Mouse (Mus musculus): ENCODE results near the gene Cabp4. TPM values are rescaled to one million over a fixed set of nuclear protein-coding genes. Genes with fewer than 3 reads are reported as not detected.

Cabp4 gene
- polyA plus RNA-seq, 1 experiment from 2014 or later = 0.12 TPM

DNA sequence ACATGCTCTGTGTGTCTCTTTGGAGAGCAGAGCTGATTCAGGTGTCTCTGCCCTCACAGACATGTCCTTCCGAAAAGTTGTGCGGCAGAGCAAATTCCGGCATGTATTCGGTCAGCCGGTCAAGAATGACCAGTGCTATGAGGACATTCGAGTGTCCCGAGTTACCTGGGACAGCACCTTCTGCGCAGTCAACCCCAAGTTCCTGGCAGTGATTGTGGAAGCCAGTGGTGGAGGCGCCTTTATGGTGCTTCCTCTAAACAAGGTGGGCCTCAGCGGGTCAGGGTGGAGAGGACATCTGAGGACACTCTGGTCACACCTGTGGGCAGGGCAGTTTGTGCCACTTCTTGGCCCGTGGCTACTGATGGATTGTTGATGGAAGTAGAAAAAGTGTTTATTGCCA lies 5.5 kb upstream of the Cabp4 start:
- peaks cover 44% of the 10 kb centered on the region for H3K36me3 ChIP-seq
- peak overlapping the region; percentile 79 for H3K4me3 ChIP-seq
- DNase-seq (ENCODE audit: low spot score) = no peak
- H3K27ac ChIP-seq = no peak overlapping the region
- H3K27me3 ChIP-seq (ENCODE audit: insufficient read depth, poor library complexity, severe bottlenecking) = no peaks in the 10 kb centered on the region
- H3K9me3 ChIP-seq = no peaks in the 10 kb centered on the region
- H3K4me1 ChIP-seq (replicated peaks) = peaks cover 43% of the 10 kb centered on the region
- WGBS = 90% methylated on average over 11 of the region's 11 CpGs

- Histone ChIP-seq H3K4me3 (peak overlapping the region; percentile 79), H3K36me3 (peaks cover 42% of the 10 kb centered on the region), H3K27ac (peak overlapping the region; percentile 89), H3K27me3 (ENCODE audit: insufficient read depth, poor library complexity, severe bottlenecking) (no peaks in the 10 kb centered on the region), H3K9me3 (no peaks in the 10 kb centered on the region), H3K4me1 (replicated peaks) (peaks cover 42% of the 10 kb centered on the region)
- WGBS = 5% methylated on average over 8 of the region's 8 CpGs
- no peak for DNase-seq (ENCODE audit: low spot score)
These were observed 5.0 kb upstream of the Cabp4 start for GRCm38 (mm10) chr19:4148819-4149218.

DNA sequence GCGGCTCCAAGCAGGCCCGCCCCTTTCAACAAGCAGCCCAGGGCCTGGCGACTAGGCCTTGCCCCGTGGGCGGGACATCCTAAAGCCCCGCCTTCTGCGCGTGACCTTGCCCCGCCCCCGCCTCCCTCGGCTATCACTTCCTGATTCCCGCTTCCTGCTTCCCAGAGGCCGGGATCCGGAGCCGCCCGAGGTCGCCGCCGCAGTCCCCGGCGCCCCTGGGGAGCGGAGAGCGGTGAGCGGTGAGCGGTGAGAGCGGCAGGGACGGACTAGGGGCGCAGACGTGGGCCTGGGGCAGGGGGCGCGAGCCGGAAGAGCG lies 4.6 kb upstream of the Cabp4 start, which contains the start of gene Coro1b:
Gene Coro1b (plus strand): TSS at position 129 of the 316 bp plus-strand sequence.
- peak within 1 kb of the TSS; percentile 89 for H3K27ac ChIP-seq
- under 1% methylated on average over 33 of the region's 33 CpGs for WGBS

DNA sequence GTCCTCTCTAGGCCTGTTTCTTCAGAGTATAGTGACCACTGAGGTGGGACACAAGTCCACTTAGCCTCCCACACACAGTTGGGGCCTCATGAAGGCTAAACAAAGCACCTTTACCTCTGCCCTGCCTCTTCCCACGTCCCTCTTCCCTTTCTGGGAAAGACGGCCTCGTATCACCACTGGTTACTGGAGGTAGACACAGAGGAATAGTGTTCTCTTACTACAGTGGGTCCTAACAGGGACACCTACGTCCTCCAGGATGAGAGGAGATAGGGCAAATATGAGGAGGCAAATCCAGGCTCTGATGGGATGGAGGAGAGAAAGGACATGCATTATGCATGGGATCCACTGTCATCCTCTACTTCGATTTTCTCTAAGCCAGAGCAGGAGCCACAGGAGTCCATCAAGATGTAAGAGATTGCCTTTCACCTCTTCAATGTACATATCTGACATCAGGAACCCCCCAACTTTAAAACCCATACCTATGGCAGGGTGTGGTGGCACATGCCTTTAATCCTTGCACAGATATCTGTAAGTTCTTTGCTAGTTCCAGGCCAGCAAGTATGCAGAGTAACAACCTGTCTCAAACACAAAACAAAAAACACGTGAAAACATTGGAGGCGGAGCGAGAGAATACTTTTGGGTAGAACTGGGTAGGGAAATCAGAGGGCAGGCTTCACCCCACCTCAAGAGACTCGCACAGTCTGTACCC lies 4.1 kb upstream of the Cabp4 start:
- Histone ChIP-seq H3K27me3 (ENCODE audit: insufficient read depth, poor library complexity, severe bottlenecking) (no peaks in the 10 kb centered on the region), H3K4me3 (peak overlapping the region; percentile 79), H3K4me1 (replicated peaks) (peaks cover 40% of the 10 kb centered on the region), H3K36me3 (peaks cover 33% of the 10 kb centered on the region), H3K9me3 (no peaks in the 10 kb centered on the region), H3K27ac (peak overlapping the region; percentile 89)
- WGBS = 33% methylated on average over 9 of the region's 9 CpGs
- no peak for DNase-seq (ENCODE audit: low spot score)

More for the DNA sequence above, 4.6 kb upstream of the Cabp4 start, which contains the start of gene Coro1b:
- Histone ChIP-seq H3K9me3 (no peaks in the 10 kb centered on the region), H3K27me3 (ENCODE audit: insufficient read depth, poor library complexity, severe bottlenecking) (no peaks in the 10 kb centered on the region), H3K4me1 (replicated peaks) (peaks cover 44% of the 10 kb centered on the region), H3K4me3 (peak within 1 kb of the TSS; percentile 79), H3K36me3 (peaks cover 38% of the 10 kb centered on the region)
- peak; percentile 96 for DNase-seq (ENCODE audit: low spot score)

- H3K4me1 ChIP-seq (replicated peaks) = peaks cover 40% of the 10 kb centered on the region
- DNase-seq (ENCODE audit: low spot score) = no peak
- H3K27me3 ChIP-seq (ENCODE audit: insufficient read depth, poor library complexity, severe bottlenecking) = no peaks in the 10 kb centered on the region
- no peaks in the 10 kb centered on the region for H3K9me3 ChIP-seq
- no peak overlapping the region for H3K4me3 ChIP-seq
- no peak overlapping the region for H3K27ac ChIP-seq
- 48% methylated on average over 3 of the region's 3 CpGs for WGBS
- peaks cover 24% of the 10 kb centered on the region for H3K36me3 ChIP-seq
These were observed 3.2 kb upstream of the Cabp4 start for GRCm38 (mm10) chr19:4147022-4147405.

DNA sequence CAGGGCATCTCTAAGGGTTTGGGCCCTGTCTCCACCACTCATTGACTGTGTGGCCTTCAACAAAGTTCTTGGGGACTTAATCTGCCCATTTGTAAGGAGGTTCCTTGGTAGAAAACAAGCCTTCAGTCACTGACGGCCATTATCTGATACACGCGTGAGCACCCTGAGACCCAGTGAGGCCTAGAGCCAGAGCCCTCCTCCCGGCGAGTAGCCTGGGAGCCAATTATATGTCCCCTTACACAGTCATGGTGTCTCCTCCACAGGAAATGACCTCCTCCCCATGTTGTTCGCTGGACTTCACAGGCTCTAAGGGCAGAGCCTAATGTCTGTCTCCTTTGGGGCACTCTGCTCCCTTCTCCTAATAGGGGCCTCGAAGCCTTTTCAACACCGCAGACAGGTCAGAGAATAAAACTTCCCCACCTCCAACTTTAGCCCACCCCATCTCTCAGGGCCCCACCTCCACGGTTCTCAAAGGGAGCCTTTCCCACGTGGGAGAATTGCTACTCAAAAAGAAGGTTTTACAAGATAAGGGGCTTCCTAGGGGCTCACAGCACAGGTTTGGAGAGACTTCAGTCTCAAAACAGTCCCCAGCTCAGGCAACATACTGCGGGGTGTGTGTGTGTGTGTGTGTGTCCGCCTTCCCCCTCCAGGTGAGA lies 2.7 kb upstream of the Cabp4 start:
- Histone ChIP-seq H3K9me3 (no peaks in the 10 kb centered on the region), H3K4me1 (replicated peaks) (peaks cover 40% of the 10 kb centered on the region), H3K27ac (no peak overlapping the region), H3K36me3 (peaks cover 18% of the 10 kb centered on the region), H3K4me3 (no peak overlapping the region), H3K27me3 (ENCODE audit: insufficient read depth, poor library complexity, severe bottlenecking) (no peaks in the 10 kb centered on the region)
- WGBS = 60% methylated on average over 12 of the region's 12 CpGs
- no peak for DNase-seq (ENCODE audit: low spot score)

GRCm38 (mm10) chr19:4145936-4146335 lies 2.1 kb upstream of the Cabp4 start:
- Histone ChIP-seq H3K36me3 (peaks cover 13% of the 10 kb centered on the region), H3K9me3 (no peaks in the 10 kb centered on the region), H3K4me3 (no peak overlapping the region), H3K27me3 (ENCODE audit: insufficient read depth, poor library complexity, severe bottlenecking) (no peaks in the 10 kb centered on the region), H3K27ac (no peak overlapping the region), H3K4me1 (replicated peaks) (peaks cover 40% of the 10 kb centered on the region)
- WGBS = 87% methylated on average over 5 of the region's 5 CpGs
- no peak for DNase-seq (ENCODE audit: low spot score)

DNA sequence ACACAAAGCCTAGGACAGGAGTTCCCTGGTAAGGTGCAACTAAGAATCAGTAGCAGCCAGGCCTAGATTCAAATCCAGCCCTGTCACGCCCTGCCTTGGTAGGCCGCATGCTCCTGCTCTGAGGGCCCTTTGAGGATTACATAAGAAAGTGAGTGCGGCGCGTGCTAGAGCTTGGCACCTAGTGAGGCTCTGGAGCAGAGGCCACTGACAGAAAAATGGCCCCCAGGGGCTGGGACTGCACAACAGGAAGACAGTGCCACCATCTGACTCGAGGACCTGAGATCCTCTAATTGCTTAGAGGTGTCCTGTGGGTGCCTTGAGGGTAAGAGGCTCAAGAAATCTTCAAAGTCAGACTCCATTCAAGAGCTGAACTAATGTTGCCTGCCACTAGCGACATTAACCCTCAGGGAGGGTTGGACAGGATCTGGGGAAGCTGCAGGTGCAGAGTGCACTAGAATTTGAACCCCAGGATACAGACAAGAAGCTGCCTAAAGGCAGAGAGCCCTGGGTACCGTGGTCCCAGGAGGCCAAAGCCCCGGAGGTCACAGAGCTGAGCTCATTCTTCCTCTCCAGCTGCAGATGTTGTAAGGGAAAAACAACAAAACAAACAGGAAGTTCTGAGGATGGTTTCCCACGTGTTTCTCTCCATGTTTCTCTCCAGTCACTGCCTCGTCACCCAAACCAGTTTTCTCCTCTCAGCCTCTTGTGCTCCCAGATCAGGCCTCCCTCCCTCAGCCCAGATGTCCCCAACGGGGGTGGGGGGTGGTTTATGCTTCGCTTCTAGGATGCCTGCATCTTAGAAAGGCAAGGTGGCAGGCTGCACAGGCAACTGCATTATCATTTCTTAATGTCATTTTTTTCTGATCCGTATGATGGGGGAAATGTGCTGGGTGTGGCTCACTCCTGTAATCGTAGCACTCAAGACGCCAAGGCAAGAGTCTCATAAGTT lies 991 bp upstream of the Cabp4 start:
- Histone ChIP-seq H3K4me3 (no peak overlapping the region), H3K4me1 (replicated peaks) (peaks cover 33% of the 10 kb centered on the region), H3K36me3 (peaks cover 2% of the 10 kb centered on the region), H3K27me3 (ENCODE audit: insufficient read depth, poor library complexity, severe bottlenecking) (no peaks in the 10 kb centered on the region), H3K27ac (no peak overlapping the region), H3K9me3 (no peaks in the 10 kb centered on the region)
- 85% methylated on average over 16 of the region's 16 CpGs for WGBS
- no peak for DNase-seq (ENCODE audit: low spot score)

DNA sequence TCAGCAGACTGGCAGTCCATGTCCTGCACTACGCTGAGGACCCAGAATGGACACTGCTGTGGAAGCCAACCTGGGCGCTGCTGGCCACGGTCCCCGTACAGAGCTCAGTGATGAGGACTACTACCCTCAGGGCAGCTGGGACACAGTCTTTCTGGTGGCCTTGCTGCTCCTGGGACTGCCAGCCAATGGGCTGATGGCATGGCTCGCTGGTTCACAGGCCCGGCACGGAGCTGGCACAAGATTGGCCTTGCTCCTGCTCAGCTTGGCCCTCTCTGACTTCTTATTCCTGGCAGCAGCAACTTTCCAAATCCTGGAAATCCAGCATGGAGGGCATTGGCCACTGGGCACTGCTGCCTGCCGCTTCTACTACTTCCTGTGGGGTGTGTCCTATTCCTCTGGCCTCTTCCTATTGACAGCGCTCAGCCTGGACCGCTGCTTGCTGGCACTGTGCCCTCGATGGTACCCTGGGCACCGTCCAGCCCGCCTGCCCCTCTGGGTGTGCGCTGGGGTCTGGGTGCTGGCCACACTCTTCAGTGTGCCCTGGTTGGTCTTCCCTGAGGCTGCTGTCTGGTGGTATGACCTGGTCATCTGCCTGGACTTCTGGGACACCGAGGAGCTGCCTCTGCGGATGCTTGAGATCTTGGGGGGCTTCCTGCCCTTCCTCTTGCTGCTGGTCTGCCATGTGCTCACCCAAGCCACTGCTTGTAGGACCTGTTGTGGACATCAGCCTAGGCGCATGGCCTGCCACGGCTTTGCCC lies 1.2 kb downstream of the Cabp4 start:
- Histone ChIP-seq H3K27me3 (ENCODE audit: insufficient read depth, poor library complexity, severe bottlenecking) (no peaks in the 10 kb centered on the region; the same call in 1 of the 2 replicates), H3K36me3 (no peaks in the 10 kb centered on the region), H3K9me3 (no peaks in the 10 kb centered on the region), H3K27ac (0 out of 2 replicates have a peak overlapping the region, but pooled peaks have one; percentile 23), H3K4me1 (replicated peaks) (peaks cover 20% of the 10 kb centered on the region), H3K4me3 (no peak overlapping the region)
- WGBS = 93% methylated on average over 18 of the region's 18 CpGs
- DNase-seq (ENCODE audit: low spot score) = no peak

DNA sequence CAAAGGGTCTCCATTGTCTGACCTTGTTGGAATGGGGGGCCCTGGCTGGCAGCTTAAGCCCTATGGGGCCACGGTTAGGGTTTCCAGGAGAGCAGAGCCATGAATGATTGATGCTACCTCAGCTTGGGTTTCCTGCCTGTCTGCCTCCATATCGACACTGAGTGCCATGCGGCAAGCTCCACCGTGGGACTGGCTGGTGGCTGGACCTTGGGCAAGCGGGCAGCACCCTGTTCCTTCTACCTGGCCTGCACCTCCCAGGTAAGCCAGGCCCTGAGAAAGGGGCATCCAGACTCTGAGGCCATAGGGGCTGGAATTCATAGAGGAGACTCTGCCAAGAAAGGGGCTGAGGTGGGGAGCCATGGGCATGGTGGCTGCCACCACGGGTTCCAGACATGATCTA lies 3.7 kb downstream of the Cabp4 start:
- Histone ChIP-seq H3K4me1 (replicated peaks) (peaks cover 16% of the 10 kb centered on the region), H3K9me3 (no peaks in the 10 kb centered on the region), H3K4me3 (no peak overlapping the region), H3K36me3 (no peaks in the 10 kb centered on the region), H3K27ac (no peak overlapping the region), H3K27me3 (ENCODE audit: insufficient read depth, poor library complexity, severe bottlenecking) (no peaks in the 10 kb centered on the region; the same call in 1 of the 2 replicates)
- DNase-seq (ENCODE audit: low spot score) = no peak
- 82% methylated on average over 6 of the region's 6 CpGs for WGBS

DNA sequence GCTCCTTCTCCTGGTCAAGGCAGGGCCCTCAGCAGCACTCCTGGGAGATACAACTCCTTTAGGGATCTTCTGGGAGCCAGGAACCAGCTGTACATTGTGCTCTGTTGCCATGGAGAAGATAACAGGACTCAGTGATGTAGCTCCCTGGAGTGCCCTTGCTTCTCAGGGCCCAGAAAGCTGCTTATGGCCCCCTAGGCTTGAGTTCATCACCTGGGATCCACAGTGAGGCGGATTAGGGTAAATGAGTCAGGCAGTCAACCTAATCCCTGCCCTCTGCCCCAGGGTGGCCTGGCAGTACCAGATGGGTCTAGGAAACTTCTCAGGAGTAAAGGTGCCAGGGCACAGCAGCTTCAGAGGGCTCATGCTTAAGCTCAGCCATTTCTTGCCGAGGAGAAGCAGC lies 4.4 kb downstream of the Cabp4 start, which contains the start of gene Gpr152:
Gene Gpr152 (plus strand): TSS at position 342 of the 400 bp plus-strand sequence.
- 69% methylated on average over 2 of the region's 2 CpGs for WGBS
- Histone ChIP-seq H3K4me3 (no peak within 1 kb of the TSS), H3K27me3 (ENCODE audit: insufficient read depth, poor library complexity, severe bottlenecking) (no peaks in the 10 kb centered on the region; the same call in 1 of the 2 replicates), H3K36me3 (no peaks in the 10 kb centered on the region), H3K4me1 (replicated peaks) (peaks cover 13% of the 10 kb centered on the region), H3K9me3 (no peaks in the 10 kb centered on the region), H3K27ac (0 out of 2 replicates have a peak within 1 kb of the TSS, but pooled peaks have one; percentile 8)
- DNase-seq (ENCODE audit: low spot score) = no peak

- peaks cover 8% of the 10 kb centered on the region for H3K4me1 ChIP-seq (replicated peaks)
- DNase-seq (ENCODE audit: low spot score) = no peak
- no peaks in the 10 kb centered on the region for H3K9me3 ChIP-seq
- 86% methylated on average over 5 of the region's 5 CpGs for whole genome bisulfite sequencing
- H3K36me3 ChIP-seq = peaks cover 6% of the 10 kb centered on the region
- H3K27ac ChIP-seq = no peak overlapping the region
- no peaks in the 10 kb centered on the region; the same call in 1 of the 2 replicates for H3K27me3 ChIP-seq (ENCODE audit: insufficient read depth, poor library complexity, severe bottlenecking)
- no peak overlapping the region for H3K4me3 ChIP-seq
These were observed 5.9 kb downstream of the Cabp4 start for GRCm38 (mm10) chr19:4137913-4138312.

All from hindbrain, embryonic 10.5 days (tissue).